Mouse (Mus musculus) liver, embryonic 11.5 days (tissue): ENCODE data around the gene Car14. TPM values are rescaled to one million over a fixed set of nuclear protein-coding genes. Genes with fewer than 3 reads are reported as not detected.
"Not testable (repeated sequence)": the region's sequence is repeated elsewhere in the genome, so short reads cannot be mapped to it uniquely, and the experiment has no call there.

Source experiments
- ATAC-seq: fragments of 200-750 bp; cut with Nextera tagmentation; replicated peaks from 2 replicates; pipeline ENCODE4 v1.8.0; 2017; ENCODE audit warnings: moderate number of reproducible peaks, mild to moderate bottlenecking, moderate TSS enrichment, moderate library complexity; ENCODE audit not compliant: low FRiP score
- DNase-seq: peaks from one replicate; pipeline ENCODE4 v3.0.0-alpha.2; 2017; ENCODE audit warnings: low spot score
- H3K27ac ChIP-seq: fragments of 300-500 bp; sonication (generic); 2 replicates; pipeline ENCODE4 v1.5.1; 2014; ENCODE audit warnings: mild to moderate bottlenecking, low read depth, low read length, control low read depth
- H3K27me3 ChIP-seq: fragments of 300-500 bp; sonication (generic); replicated peaks from 2 replicates; pipeline ENCODE4 v1.6.1; 2014; ENCODE audit warnings: low read length, mixed read lengths; ENCODE audit not compliant: control insufficient read depth, insufficient read depth
- H3K36me3 ChIP-seq: fragments of 300-500 bp; sonication (generic); 2 replicates; pipeline ENCODE4 v1.6.1; 2014; ENCODE audit warnings: mild to moderate bottlenecking, low read length, moderate library complexity, mixed read lengths; ENCODE audit not compliant: control insufficient read depth, insufficient read depth
- H3K4me1 ChIP-seq: fragments of 300-500 bp; sonication (generic); replicated peaks from 2 replicates; pipeline ENCODE4 v1.6.1; 2014; ENCODE audit warnings: low read length, mixed read lengths; ENCODE audit not compliant: control insufficient read depth, insufficient read depth
- H3K4me2 ChIP-seq: fragments of 300-500 bp; sonication (generic); 2 replicates; pipeline ENCODE4 v1.6.1; 2014; ENCODE audit warnings: mild to moderate bottlenecking, control low read depth, moderate library complexity
- H3K4me3 ChIP-seq: fragments of 300-500 bp; sonication (generic); 2 replicates; pipeline ENCODE4 v1.5.1; 2014; ENCODE audit warnings: low read depth, low read length, control low read depth
- H3K9ac ChIP-seq: fragments of 300-500 bp; sonication (generic); 2 replicates; pipeline ENCODE4 v1.6.1; 2014; ENCODE audit warnings: low read depth, low read length, control low read depth
- H3K9me3 ChIP-seq: fragments of 300-500 bp; sonication (generic); 2 replicates; pipeline ENCODE4 v1.6.1; 2016; ENCODE audit warnings: low read length, inconsistent platforms, mixed read lengths; ENCODE audit not compliant: control insufficient read depth
- WGBS: fragments of 180-500 bp; shearing (Covaris S2); extraction: QIAGEN DNeasy Blood & Tissue Kit; methylation state at CpG from one replicate; pipeline ENCODE4 v1.1.7; 2014; 5-methylcytosine and 5-hydroxymethylcytosine counted together
- polyA plus RNA-seq: library from polyadenylated mRNA; unstranded; fragments of >200 nt; fragmentation: Nextera tagmentation; extraction: Ambion mirVana; gene quantifications from 2 replicates; pipeline ENCODE4 v1.2.1, GENCODE M21; 2014

Car14 gene
- polyA plus RNA-seq, 1 experiment from 2014 or later = 27.4 TPM

- no peak overlapping the region for H3K27ac ChIP-seq
- H3K4me3 ChIP-seq = no peak overlapping the region
- H3K4me2 ChIP-seq = no peak overlapping the region
- DNase-seq (no peak), ATAC-seq (no peak)
- H3K9ac ChIP-seq = 0 out of 2 replicates have a peak overlapping the region, but pooled peaks have one; percentile 25
- 82% methylated on average over 3 of the region's 3 CpGs for WGBS
- no peaks in the 10 kb centered on the region for H3K27me3 ChIP-seq
- H3K9me3 ChIP-seq = no peaks in the 10 kb centered on the region
- H3K4me1 ChIP-seq = no peaks in the 10 kb centered on the region
- peaks cover 9% of the 10 kb centered on the region for H3K36me3 ChIP-seq
These were observed 44.2 kb downstream of the Car14 start for GRCm38 (mm10) chr3:95860323-95860722.

DNA sequence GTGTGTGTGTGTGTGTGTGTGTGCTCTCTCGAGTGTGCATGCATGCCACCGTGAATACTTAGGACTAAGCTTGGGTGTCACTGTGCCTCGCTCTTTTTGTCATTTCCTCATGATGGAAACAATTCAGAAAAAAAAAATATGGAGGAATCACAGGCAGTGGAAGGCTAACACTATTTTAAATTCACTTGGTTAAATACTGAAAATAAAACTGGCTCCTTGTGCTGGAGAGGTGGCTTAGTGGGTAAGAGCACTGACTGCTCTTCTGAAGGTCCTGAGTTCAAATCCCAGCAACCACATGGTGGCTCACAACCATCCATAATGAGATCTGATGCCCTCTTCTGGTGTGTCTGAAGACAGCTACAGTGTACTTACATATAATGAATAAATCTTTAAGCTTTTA is 46.2 kb downstream of the Car14 start:
- not testable (repeated sequence) for H3K36me3 ChIP-seq, H3K27me3 ChIP-seq, ATAC-seq, H3K4me3 ChIP-seq, DNase-seq, H3K4me2 ChIP-seq, H3K9me3 ChIP-seq, H3K27ac ChIP-seq, H3K4me1 ChIP-seq, H3K9ac ChIP-seq
- WGBS = 74% methylated on average over 3 of the region's 3 CpGs

DNA sequence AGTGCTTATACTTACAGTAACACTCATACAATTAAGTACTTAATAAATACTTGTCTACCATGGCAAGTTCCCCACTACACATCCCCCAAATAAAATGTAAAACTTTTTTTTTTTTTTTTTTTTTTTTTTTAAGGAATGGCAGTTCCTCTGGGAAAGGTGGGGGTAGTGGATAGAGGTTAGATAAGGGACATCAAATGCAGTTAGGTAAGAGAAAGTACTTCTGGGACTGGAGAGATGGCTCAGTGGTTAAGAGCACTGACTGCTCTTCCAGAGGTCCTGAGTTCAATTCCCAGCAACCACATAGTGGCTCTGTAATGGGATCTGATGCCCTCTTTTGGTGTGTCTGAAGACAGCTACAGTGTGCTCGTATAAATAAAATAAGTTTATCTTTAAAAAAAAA is 47.4 kb downstream of the Car14 start:
- H3K27me3 ChIP-seq, H3K4me3 ChIP-seq, H3K4me2 ChIP-seq, ATAC-seq, H3K9ac ChIP-seq, H3K9me3 ChIP-seq, DNase-seq, H3K27ac ChIP-seq: not testable (repeated sequence)
- H3K36me3 ChIP-seq = peaks cover 10% of the 10 kb centered on the region
- 96% methylated on average over 1 of the region's 1 CpGs for WGBS
- H3K4me1 ChIP-seq = peaks cover 11% of the 10 kb centered on the region; the same call in 1 of the 2 replicates

GRCm38 (mm10) chr3:95856115-95856514 is 48.4 kb downstream of the Car14 start:
- ATAC-seq (no peak), DNase-seq (no peak)
- 31% methylated on average over 7 of the region's 7 CpGs for WGBS
- Histone ChIP-seq H3K9ac (peak overlapping the region; percentile 94), H3K9me3 (no peaks in the 10 kb centered on the region), H3K4me1 (peaks cover 16% of the 10 kb centered on the region; the same call in 1 of the 2 replicates), H3K4me2 (peak overlapping the region; percentile 87), H3K36me3 (peaks cover 15% of the 10 kb centered on the region), H3K27ac (peak overlapping the region; percentile 38), H3K4me3 (peak overlapping the region; percentile 92), H3K27me3 (no peaks in the 10 kb centered on the region)

DNA sequence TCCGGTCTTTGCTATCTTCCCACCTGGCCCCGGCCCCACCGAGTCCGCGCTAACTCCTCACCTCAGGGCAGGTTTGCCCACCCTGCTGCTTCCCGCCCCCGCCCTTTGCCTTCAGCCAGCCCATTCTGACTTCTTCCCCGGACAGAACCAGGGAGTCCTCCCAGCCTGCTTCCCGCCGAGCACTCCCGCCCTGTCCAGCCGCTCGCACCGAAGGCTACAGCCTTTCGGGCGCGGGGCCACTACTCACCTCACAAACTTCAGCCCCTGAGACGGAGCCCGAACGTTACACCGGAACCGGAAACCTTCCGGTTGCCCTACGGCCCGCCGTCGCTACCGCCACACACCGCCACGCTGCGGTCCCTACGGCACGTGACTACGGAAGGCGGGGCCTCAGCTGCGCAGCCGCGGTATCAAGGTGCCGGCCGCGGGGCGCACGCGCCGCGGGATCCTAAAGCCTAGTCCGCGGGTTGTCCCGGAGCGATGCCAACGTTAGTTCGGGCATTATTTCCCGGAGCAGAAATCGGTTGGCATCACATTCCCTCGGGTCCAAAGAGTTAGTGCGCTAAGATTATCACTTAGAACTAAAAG is 48.9 kb downstream of the Car14 start, which contains the start of gene Prpf3:
Prpf3 (minus strand) TSS at position 384 of the 588 bp plus-strand sequence.
- peak; percentile 92 for DNase-seq
- peak; percentile 96 for ATAC-seq
- H3K9ac ChIP-seq = peak within 1 kb of the TSS; percentile 94
- H3K9me3 ChIP-seq = no peaks in the 10 kb centered on the region
- peaks cover 18% of the 10 kb centered on the region; the same call in 1 of the 2 replicates for H3K4me1 ChIP-seq
- H3K4me2 ChIP-seq = peak within 1 kb of the TSS; percentile 87
- H3K27me3 ChIP-seq = no peaks in the 10 kb centered on the region
- under 1% methylated on average over 56 of the region's 56 CpGs for WGBS
- H3K27ac ChIP-seq = peak within 1 kb of the TSS; percentile 38
- peak within 1 kb of the TSS; percentile 92 for H3K4me3 ChIP-seq
- peaks cover 15% of the 10 kb centered on the region for H3K36me3 ChIP-seq

- no peak overlapping the region for H3K4me3 ChIP-seq
- 0 out of 2 replicates have a peak overlapping the region, but pooled peaks have one; percentile 5 for H3K27ac ChIP-seq
- H3K4me1 ChIP-seq = peaks cover 18% of the 10 kb centered on the region; the same call in 1 of the 2 replicates
- H3K9ac ChIP-seq = no peak overlapping the region
- 70% methylated on average over 8 of the region's 8 CpGs for WGBS
- peaks cover 48% of the 10 kb centered on the region for H3K36me3 ChIP-seq
- no peaks in the 10 kb centered on the region for H3K27me3 ChIP-seq
- DNase-seq (no peak), ATAC-seq (no peak)
- H3K4me2 ChIP-seq = peak overlapping the region; percentile 41; the same call in 1 of the 2 replicates
- no peaks in the 10 kb centered on the region for H3K9me3 ChIP-seq
These were observed 53.2 kb downstream of the Car14 start for GRCm38 (mm10) chr3:95851317-95851716.

- no peaks in the 10 kb centered on the region for H3K9me3 ChIP-seq
- H3K4me1 ChIP-seq = peaks cover 18% of the 10 kb centered on the region; the same call in 1 of the 2 replicates
- no peak overlapping the region for H3K9ac ChIP-seq
- peak overlapping the region; percentile 41 for H3K4me2 ChIP-seq
- WGBS = 51% methylated on average over 4 of the region's 4 CpGs
- H3K4me3 ChIP-seq = no peak overlapping the region
- peak; percentile 62; the same call in 1 of the 2 replicates for ATAC-seq
- DNase-seq = no peak
- H3K27ac ChIP-seq = 0 out of 2 replicates have a peak overlapping the region, but pooled peaks have one; percentile 5
- no peaks in the 10 kb centered on the region for H3K27me3 ChIP-seq
- peaks cover 52% of the 10 kb centered on the region for H3K36me3 ChIP-seq
These were observed 53.9 kb downstream of the Car14 start for GRCm38 (mm10) chr3:95850611-95851010.
